Mouse (Mus musculus) heart, postnatal 0 days (tissue): ENCODE measurements around the gene Vash1.

Source experiments
- CTCF ChIP-seq: IDR thresholded peaks from 2 replicates; pipeline ENCODE4 v1.5.1; 2016; ENCODE audit warnings: antibody characterized with exemption, control low read depth, low read depth
- EP300 ChIP-seq: IDR thresholded peaks from 2 replicates; pipeline ENCODE4 v1.6.1; 2016; ENCODE audit warnings: antibody characterized with exemption, low read depth

- no peak for TF ChIP-seq CTCF
- no peak for TF ChIP-seq EP300
These were observed 18.0 kb upstream of the Vash1 start for GRCm38 (mm10) chr12:86660466-86660865.
